Mouse (Mus musculus): ENCODE results near the gene Rps23. TPM values are rescaled to one million over a fixed set of nuclear protein-coding genes. Genes with fewer than 3 reads are reported as not detected.
"Not testable (repeated sequence)": the region's sequence is repeated elsewhere in the genome, so short reads cannot be mapped to it uniquely, and the experiment has no call there.

The Rps23 gene
- 100 to 1,000 TPM; 174 to 212 TPM for total RNA-seq (2021)
- long read RNA-seq, experiment 1, transcript Rps23-201 (4 exons, 937 nt) = major isoform, 56 of 57 reads
- long read RNA-seq, experiment 1, partial matches to known transcripts = 1 of 57 reads
- long read RNA-seq, experiment 1, other reads (novel, unspliced or antisense) = 0 of 57 reads
- long read RNA-seq, experiment 2, transcript Rps23-201 (4 exons, 937 nt) = major isoform, 51 of 54 reads
- long read RNA-seq, experiment 2, partial matches to known transcripts = 1 of 54 reads
- long read RNA-seq, experiment 2, other reads (novel, unspliced or antisense) = 1 of 54 reads

GRCm38 (mm10) chr13:90922751-90923612 lies at the start of gene Rps23:
Rps23 (plus strand) TSS chr13:90922958.
- intact Hi-C loops (cut with DNase I) = no loop called here
- peak; percentile 85 to 92 for DNase-seq (ENCODE audit: low spot score in 2 of 2)

GRCm38 (mm10) chr13:90881727-90882429 lies 40.9 kb upstream of the Rps23 start:
- no peak for DNase-seq (ENCODE audit: low spot score in 2 of 2)
- intact Hi-C loops (cut with DNase I) = loop anchor here (10.0 kb wide), 1 partner anchor 1217 kb away; no protein-coding TSS in a partner anchor

GRCm38 (mm10) chr13:90885856-90886532 lies 36.8 kb upstream of the Rps23 start:
- DNase-seq (ENCODE audit: low spot score in 2 of 2) = no peak

GRCm38 (mm10) chr13:90886568-90886983 lies 36.2 kb upstream of the Rps23 start:
- peak; percentile 89 for DNase-seq (ENCODE audit: low spot score in 2 of 2)
- intact Hi-C loops (cut with DNase I) = loop anchor here (5.0 to 10.0 kb wide), 2 partner anchors 1222 to 1339 kb away; no protein-coding TSS in a partner anchor

More at GRCm38 (mm10) chr13:90885856-90886532, 36.8 kb upstream of the Rps23 start:
- intact Hi-C loops (cut with DNase I) = loop anchor here (5.0 to 10.0 kb wide), 2 partner anchors 1221 to 1339 kb away; no protein-coding TSS in a partner anchor

GRCm38 (mm10) chr13:90890111-90890510 lies 32.6 kb upstream of the Rps23 start:
- intact Hi-C loops (cut with DNase I) = no loop called here
- DNase-seq (ENCODE audit: low spot score in 2 of 2) = no peak

DNA sequence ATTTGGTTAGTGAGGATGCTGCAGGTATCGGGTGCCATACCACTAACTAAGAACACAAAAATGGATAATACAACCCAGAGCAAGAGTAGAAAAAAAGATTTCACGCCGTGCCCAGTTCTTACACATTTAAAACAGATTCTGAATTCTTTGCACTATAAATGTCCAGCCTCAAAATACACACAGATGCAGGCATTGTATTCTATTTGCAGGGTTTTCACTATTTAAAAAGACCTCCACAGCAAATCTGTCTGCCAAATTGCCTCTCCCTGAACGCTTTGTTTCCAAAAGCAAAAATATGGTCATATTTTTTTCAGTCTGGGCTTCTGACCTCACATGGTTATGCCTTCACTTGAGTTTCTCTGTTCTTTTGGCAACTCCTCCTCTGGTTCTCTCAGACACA lies 27.9 kb upstream of the Rps23 start:
- no peak for DNase-seq (ENCODE audit: low spot score in 2 of 2)
- intact Hi-C loops (cut with DNase I) = no loop called here

- intact Hi-C loops (cut with DNase I) = no loop called here
- DNase-seq (ENCODE audit: low spot score in 2 of 2) = peak; percentile 26 to 62
Observed at GRCm38 (mm10) chr13:90896098-90896497, 26.7 kb upstream of the Rps23 start.

DNA sequence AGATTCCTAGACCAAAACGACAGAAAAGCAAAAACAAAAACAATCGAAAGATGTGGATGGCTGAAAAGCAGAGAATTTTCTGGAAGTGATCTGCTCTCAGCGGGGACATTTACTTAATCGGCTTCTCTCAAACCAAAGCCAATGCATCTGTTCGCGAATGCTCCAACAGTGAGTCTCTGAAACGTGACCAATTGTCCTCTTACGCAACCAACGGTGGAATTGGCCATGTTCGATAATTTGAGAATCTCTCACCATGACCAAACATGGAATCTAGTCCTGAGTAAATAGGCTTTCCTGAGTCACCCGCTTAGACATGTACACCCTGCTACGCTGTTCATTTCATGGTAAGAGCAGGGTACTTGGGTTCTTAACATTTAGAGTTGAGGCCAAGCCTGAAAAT lies 25.9 kb upstream of the Rps23 start:
- intact Hi-C loops (cut with DNase I) = no loop called here
- DNase-seq (ENCODE audit: low spot score in 2 of 2) = no peak

DNA sequence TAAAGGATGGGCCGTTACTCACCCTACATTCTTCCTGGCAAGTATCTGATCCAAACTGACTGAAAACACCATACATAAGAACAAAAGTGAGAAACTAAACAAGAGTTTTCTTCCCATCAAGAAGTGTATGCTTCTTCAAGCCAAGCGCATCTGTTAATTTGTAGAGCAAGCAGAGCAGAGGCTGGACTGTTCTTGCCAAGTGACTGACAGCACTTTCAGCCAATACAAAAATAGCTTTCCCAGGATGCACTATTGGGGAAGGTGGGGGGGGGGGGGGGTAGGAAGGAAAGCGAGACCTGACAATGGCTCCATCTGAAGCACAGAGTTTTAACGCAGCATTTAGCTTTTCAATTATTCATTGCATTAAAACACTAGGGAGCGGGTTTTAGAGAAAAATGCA lies 17.6 kb upstream of the Rps23 start, which contains the start of gene Atp6ap1l:
Gene Atp6ap1l (minus strand): TSS at position 180 of the 400 bp plus-strand sequence.
- intact Hi-C loops (cut with DNase I) = no loop called here
- peak; percentile 27 to 61 for DNase-seq (ENCODE audit: low spot score in 2 of 2)

- intact Hi-C loops (cut with DNase I) = no loop called here
- no peak for DNase-seq (ENCODE audit: low spot score in 2 of 2)
Observed at GRCm38 (mm10) chr13:90907376-90907775, 15.4 kb upstream of the Rps23 start.

DNA sequence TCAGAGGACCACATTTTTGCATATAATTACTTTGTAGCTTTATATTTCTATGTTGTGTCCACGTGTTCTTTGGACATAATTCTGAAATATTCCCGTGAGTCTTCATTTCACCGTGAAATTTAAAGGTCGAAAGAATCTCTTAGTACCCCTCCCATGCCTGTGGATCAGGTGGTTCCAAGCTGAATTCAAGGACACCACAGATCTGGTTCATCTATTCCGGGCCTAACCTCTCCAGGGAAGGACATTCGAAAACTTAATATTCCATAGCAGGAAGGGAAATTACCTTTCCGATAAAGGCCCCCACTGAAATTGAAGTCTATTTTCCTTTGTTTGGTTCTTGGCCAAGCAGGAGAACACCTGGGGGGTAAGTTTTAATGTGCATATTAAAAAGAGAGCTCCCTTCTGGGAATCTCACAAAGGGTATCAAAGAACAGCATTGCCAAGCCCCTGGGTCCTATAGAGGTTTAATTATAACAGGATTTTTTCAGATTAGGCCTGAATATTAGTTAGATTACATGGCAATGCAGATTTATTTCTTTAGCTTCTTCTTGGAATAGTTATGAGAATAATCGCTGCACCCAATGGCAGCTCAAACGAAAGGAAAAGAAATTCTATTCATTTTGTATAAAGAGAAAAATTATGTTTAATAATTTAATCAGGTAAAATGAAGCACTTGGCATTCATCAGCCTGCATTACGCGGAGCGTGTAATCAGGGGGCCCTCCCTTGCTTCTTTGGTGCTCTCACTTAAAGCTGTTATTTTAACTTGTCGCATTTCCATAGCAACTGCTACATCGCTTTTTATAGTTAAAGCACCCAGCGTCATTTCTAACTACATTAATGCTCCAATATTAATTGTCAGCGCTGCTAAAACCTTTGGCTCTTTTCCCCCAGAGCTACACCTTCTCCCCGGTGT lies 9.7 kb upstream of the Rps23 start:
- intact Hi-C loops (cut with DNase I) = no loop called here
- DNase-seq (ENCODE audit: low spot score in 2 of 2) = peak; percentile 57

GRCm38 (mm10) chr13:90913675-90914192 lies 9.0 kb upstream of the Rps23 start:
- peak; percentile 16 to 32 for DNase-seq (ENCODE audit: low spot score in 2 of 2)

GRCm38 (mm10) chr13:90914721-90915120 lies 8.0 kb upstream of the Rps23 start:
- intact Hi-C loops (cut with DNase I) = no loop called here
- DNase-seq (ENCODE audit: low spot score in 2 of 2) = no peak

More at GRCm38 (mm10) chr13:90913675-90914192, 9.0 kb upstream of the Rps23 start:
- intact Hi-C loops (cut with DNase I) = no loop called here

- intact Hi-C loops (cut with DNase I); DNase-seq (ENCODE audit: low spot score in 2 of 2): not testable (repeated sequence)
Observed at GRCm38 (mm10) chr13:90923617-90924016, 859 bp downstream of the Rps23 start.

- intact Hi-C loops (cut with DNase I) = no loop called here
- DNase-seq (ENCODE audit: low spot score in 2 of 2) = no peak
Observed at GRCm38 (mm10) chr13:90924072-90924471, 1.3 kb downstream of the Rps23 start.

DNA sequence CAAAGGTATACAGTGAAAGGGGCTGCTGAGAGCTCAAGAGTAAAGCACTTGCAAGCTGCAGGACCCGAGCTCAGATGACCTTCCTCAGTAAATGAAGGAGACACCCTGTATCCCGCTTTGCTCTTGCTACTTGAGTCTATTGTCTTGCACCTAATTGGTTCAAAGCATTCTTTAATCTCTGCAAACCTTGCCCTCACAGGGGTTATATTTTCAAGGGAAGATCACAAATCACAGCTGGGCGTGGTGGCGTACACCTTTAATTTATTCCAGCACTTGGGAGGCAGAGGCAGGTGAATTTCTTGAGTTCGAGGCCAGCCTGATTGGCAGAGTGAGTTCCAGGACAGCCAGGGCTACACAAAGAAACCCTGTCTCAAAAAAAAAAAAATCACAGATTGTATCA lies 2.4 kb downstream of the Rps23 start:
- intact Hi-C loops (cut with DNase I) = no loop called here
- no peak for DNase-seq (ENCODE audit: low spot score in 2 of 2)

DNA sequence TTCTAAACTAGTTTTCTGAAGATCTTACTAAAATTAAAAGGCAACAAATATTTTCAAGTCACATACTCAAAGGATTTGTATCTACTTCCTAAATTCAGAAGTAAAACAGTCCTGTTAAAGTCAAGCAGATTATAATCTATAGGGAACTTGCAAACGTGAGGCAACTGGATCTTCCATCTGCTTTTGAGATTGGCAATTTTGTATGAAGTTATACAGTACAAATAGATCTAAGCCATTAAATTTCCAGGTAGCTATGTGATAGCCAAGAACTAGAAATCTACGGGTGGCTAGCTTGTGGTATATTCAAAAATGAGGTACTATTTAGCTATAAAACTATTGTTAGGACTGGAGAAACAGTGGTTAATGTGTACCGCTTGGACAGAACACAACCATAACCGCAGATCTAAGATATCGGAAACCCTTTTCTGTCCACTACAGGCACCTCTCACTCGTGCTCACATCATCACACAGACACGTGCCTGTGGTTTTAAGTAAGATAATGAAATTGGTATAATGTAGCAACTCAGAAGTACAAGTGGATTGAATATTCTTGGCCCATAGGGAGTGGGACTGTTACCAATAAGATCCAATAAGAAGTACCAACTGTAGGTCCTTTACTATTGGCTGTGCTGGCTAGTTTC lies 3.5 kb downstream of the Rps23 start:
- intact Hi-C loops (cut with DNase I) = no loop called here
- no peak for DNase-seq (ENCODE audit: low spot score in 2 of 2)
